Mouse (Mus musculus) liver, embryonic 18 days (tissue): ENCODE data around the gene Slf1. TPM values are rescaled to one million over a fixed set of nuclear protein-coding genes. Genes with fewer than 3 reads are reported as not detected.

ENCODE experiments used
- polyA plus RNA-seq: library from polyadenylated mRNA; depleted of rRNA; stranded (reverse); fragments of >200 nt; gene quantifications from 2 replicates; pipeline ENCODE4 v1.2.3, GENCODE M21; 2012; rRNA removed

The Slf1 gene
- polyA plus RNA-seq: 3.5 and 3.6 TPM in 2 replicates

GRCm38 (mm10) chr13:77134931-77135620 is at the start of gene Slf1, which contains the start of gene 2210408I21Rik:
Gene Slf1 (minus strand): TSS chr13:77135473.
Gene 2210408I21Rik (plus strand): TSS chr13:77135540.

Other genes starting within 250 kb of the Slf1 start
- 0.59 and 0.64 TPM in 2 replicates for gene 2210408I21Rik, start 67 bp upstream of the Slf1 start, polyA plus RNA-seq